Mouse (Mus musculus) myocyte (in vitro differentiated cells): ENCODE measurements around the gene Olfr1033.
"Not testable (repeated sequence)": the region's sequence is repeated elsewhere in the genome, so short reads cannot be mapped to it uniquely, and the experiment has no call there.

Experiments used
- E2F4 ChIP-seq: IDR thresholded peaks from one replicate; pipeline ENCODE4 v1.6.1; 2011; ENCODE audit warnings: mild to moderate bottlenecking, control low read depth, moderate library complexity; ENCODE audit not compliant: insufficient read depth
- MAX ChIP-seq: IDR thresholded peaks from one replicate; pipeline ENCODE4 v1.6.1; 2011; ENCODE audit warnings: low read depth, mild to moderate bottlenecking, control low read depth
- MYOD1 ChIP-seq, 3 experiments: IDR thresholded peaks; one replicate each; pipeline ENCODE4 v1.6.1; 2011; ENCODE audit warnings: control low read depth in 2 of 3, low read depth in 2 of 3, mild to moderate bottlenecking in 2 of 3, moderate library complexity in 1 of 3; ENCODE audit not compliant: insufficient read length in 2 of 3, control insufficient read depth in 1 of 3
- MYOG ChIP-seq, 3 experiments: IDR thresholded peaks; one replicate each; pipeline ENCODE4 v1.6.1; 2011; ENCODE audit warnings: control low read depth in 2 of 3, low read depth in 2 of 3, mild to moderate bottlenecking in 2 of 3; ENCODE audit not compliant: insufficient read length in 2 of 3, control insufficient read depth in 1 of 3, insufficient read depth in 1 of 3
- POLR2A ChIP-seq: IDR thresholded peaks from one replicate; pipeline ENCODE4 v1.6.1; 2011; ENCODE audit warnings: low read depth, mild to moderate bottlenecking, control low read depth, moderate library complexity; ENCODE audit not compliant: insufficient read length
- POLR2AphosphoS2 ChIP-seq: IDR thresholded peaks from one replicate; pipeline ENCODE4 v1.6.1; 2011; ENCODE audit warnings: low read depth, control low read depth; ENCODE audit not compliant: insufficient read length
- SRF ChIP-seq: IDR thresholded peaks from one replicate; pipeline ENCODE4 v1.6.1; 2011; ENCODE audit warnings: low read depth; ENCODE audit not compliant: control insufficient read depth, insufficient read length
- TCF12 ChIP-seq: IDR thresholded peaks from one replicate; pipeline ENCODE4 v1.6.1; 2011; ENCODE audit warnings: mild to moderate bottlenecking, control low read depth; ENCODE audit not compliant: poor library complexity, insufficient read depth, severe bottlenecking
- USF1 ChIP-seq: IDR thresholded peaks from one replicate; pipeline ENCODE4 v1.6.1; 2011; ENCODE audit warnings: low read depth, mild to moderate bottlenecking, control low read depth, moderate library complexity

GRCm38 (mm10) chr2:86063766-86064165, 43.3 kb downstream of the Olfr1033 start:
- TF ChIP-seq POLR2A; POLR2AphosphoS2; TCF12; MYOD1 (IDR thresholded peaks at IDR 0.05; ENCODE audit: control insufficient read depth in 1 of 3, insufficient read length in 2 of 3, low read depth in 2 of 3); E2F4; MAX; USF1; MYOG (IDR thresholded peaks at IDR 0.05; ENCODE audit: control insufficient read depth in 1 of 3, insufficient read depth in 1 of 3, insufficient read length in 2 of 3, low read depth in 2 of 3); SRF: not testable (repeated sequence)
